Mouse (Mus musculus) hematopoietic stem cell, adult 5-6 weeks (primary cell): ENCODE data around the gene Depdc7. TPM values are rescaled to one million over a fixed set of nuclear protein-coding genes. Genes with fewer than 3 reads are reported as not detected.

Experiments used
- ATAC-seq, 2 experiments: fragments of 125-278 bp in 1 of 2; replicated peaks in 1 of 2; 2 replicates each; pipeline ENCODE4 v1.8.0; 2016 to 2017; ENCODE audit warnings: inconsistent platforms in 2 of 2, mild to moderate bottlenecking in 2 of 2, moderate number of reproducible peaks in 2 of 2, low read depth in 1 of 2, moderate TSS enrichment in 1 of 2; ENCODE audit not compliant: low FRiP score in 2 of 2, poor library complexity in 2 of 2, severe bottlenecking in 2 of 2, insufficient read depth in 1 of 2, low TSS enrichment in 1 of 2
- total RNA-seq: library from RNA; stranded (forward); fragments of 172-1452, 232-1000 nt; gene quantifications from 2 replicates; pipeline ENCODE4 v1.2.3, GENCODE M21; 2017

Gene Depdc7
- total RNA-seq, 1 experiment from 2014 or later, result 1.6 TPM

DNA sequence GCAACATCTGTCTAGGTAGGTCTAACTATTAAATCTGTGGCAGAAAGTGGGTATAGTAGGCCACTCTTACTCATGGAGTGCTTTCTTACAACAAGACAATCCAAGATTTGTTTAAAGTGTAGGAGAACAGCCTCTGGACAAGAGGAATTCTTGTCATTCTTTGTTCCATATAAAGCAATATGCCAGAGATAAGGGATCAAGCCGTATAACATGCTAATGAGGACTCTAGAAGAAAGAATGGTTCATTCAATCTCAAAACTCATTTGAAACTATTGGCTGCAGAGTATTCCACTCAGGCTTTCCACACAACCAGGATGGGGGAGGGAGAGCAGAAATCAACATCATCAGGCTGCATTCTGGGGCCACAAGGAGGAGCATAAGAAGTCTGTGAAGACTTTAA lies 15.3 kb downstream of the Depdc7 start:
- ATAC-seq, result no peak

DNA sequence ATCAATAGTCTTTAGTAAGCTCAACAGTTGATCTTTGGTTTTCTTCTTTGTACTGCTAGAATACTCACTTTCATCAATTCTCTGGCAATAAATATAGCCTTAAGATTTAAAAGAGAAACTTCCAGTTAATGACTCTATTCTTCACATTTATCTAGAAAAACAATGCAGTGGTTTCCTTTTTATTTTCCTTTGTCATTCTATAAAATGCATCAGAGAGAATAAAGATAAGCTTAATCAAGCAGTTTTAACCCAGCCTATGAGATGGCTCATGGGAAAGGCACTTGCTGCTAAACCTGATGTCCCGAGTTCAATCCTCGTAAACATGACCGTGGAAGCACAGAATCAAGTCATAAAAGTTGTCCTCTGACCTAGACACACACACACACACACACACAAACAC lies 20.7 kb downstream of the Depdc7 start:
- ATAC-seq, result no peak

DNA sequence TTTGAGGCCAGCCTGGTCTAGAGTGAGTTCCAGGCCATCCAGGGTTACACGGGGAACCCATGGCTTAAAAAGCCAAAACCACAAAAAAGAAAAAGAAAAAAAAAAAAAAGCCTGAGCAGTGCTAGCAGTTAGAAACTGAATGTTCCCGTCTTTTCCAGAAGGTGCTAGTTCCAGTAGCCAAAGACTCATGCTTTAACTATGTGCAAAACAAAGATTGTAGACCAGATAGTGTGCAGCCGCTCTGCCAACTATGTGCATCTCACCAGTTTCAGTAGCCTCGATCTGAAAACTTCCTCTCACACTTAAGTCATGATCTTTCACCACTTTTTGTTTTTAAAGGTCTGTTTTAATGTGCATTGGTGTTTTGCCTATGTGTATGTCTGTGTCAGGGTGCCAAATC lies 24.9 kb downstream of the Depdc7 start:
- no peak for ATAC-seq

DNA sequence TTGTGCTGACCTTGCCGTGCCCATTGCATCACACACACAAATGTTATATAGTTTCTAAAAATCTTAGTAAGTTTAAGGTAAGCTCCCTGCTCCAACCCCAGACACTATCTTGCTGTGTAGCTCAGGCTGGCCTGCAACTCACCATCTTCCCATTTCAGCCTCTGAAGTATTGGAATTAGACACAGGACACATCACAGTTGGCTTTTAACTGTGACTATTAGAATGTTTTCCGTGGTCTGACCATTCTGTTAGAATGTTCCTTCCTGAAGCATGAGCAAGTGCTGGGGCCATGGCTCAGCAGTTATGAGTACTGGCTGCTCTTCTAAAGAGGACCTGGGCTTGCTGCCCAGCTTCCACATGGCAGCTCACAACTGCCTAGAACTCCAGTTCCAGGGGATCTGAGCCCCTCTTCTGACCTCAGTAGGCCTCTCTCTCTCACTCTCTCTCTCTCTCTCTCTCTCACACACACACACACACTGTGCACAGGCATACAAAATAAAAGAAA lies 25.4 kb downstream of the Depdc7 start:
- peak; percentile 46 to 60; a peak in 1 of 4 replicates for ATAC-seq

DNA sequence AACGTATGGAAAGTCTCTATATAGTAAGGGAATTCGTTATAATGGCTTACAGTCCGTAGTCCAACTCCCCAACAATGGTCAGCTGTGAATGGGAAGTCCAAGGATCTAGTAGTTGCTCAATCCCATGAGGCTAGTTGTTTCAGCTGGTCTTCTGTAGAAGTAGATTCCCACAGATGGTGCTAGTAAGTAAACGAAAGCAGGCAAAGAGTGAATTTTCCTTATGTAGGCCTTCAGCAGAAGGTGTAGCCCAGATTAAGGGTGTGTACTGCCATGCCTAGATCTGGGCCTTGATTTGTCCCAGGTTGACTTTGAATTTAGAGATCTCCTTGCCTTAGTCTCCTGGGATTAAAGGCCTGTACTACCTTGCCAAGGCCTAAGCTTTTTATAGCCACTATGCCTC lies 26.4 kb downstream of the Depdc7 start, which contains the start of gene Pin1rt1:
TSS of gene Pin1rt1 (minus strand) at position 101 of the 400 bp plus-strand sequence.
- no peak for ATAC-seq

DNA sequence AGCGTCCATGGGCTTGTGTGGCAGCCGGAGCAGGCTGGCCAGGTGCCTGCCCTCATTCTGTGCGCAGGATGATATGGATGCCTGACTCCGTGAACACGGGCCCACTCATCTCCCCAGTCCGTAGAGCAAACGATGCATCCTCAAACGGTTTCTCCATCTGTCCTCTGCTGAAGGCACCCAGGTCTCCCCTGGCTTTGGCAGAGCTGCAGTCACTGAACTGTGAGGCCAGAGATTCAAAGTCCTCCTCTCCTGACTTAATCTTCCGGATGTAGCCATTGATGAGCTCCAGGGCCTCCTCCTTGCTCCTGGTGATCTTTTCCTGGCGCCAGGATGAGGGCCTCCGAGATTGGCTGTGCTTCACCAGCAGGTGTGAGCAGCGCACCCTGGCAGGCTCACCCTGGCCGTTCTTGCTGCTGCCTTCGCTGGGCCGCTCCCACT lies 28.4 kb downstream of the Depdc7 start:
- no peak for ATAC-seq

DNA sequence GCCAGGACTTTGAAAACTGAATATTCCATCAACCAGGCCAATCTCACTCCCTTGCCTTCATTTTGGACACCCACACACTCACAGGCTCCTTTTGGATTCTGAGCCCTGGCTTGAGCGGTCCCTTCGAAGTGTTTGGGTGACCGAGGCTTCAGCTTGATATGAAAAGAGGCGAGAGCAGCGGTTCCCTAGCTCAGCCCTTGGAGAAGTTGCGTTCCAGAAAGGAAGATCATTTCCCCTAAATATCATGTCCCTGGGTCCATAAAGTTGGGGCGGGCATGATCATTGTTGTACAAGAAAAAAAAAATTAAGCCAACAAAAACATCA lies 30.2 kb downstream of the Depdc7 start:
- peak in 1 of 2 experiments; percentile 19; a peak in 1 of 4 replicates for ATAC-seq

DNA sequence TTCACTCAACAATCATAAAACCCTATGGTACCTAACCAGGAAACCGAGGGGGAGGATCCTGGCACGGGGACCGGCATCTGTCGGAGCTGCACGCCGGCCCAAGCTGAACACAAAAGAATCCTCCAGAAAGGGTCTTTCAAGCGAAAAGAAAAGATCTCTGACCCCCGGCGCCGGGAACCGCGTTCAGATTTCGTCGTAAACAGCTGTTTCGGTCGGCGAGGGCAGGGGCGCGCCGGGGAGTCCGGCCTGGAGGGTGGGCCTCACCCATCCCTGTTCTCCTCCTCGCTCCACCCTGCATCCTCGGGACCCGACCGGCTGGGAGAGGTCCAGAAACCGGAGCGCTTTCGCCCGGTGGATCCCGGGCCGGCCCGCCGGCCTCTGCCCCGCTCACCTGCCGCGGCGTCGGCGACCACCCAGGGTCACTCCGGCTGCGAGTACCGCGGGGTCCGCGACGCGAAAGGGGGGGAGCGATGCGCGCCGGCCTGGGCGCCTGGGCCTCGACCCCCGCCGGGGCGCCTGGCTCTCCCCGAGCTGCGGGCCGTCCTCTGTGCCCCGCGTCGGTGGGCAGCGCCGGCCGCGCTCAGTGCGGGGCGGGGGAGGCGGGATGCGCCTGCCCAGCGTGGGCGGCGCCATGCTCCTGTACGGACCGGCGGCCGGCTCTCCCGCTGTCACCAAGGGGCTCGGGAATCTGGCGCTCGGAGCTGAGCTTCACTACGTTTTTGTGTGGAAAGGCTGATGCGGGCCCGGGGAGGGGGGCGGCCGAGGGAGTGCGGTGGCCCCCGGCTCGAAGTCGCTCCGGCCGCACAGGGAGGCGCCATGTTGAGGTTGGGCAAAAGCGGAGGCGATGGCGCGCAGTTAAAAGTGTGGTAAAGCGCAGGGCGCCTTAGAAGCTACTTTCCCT lies 30.8 kb downstream of the Depdc7 start, which contains the start of gene Tcp11l1:
TSS of gene Tcp11l1 (minus strand) at position 585 of the 901 bp plus-strand sequence.
- ATAC-seq, result peak; percentile 40 to 59

DNA sequence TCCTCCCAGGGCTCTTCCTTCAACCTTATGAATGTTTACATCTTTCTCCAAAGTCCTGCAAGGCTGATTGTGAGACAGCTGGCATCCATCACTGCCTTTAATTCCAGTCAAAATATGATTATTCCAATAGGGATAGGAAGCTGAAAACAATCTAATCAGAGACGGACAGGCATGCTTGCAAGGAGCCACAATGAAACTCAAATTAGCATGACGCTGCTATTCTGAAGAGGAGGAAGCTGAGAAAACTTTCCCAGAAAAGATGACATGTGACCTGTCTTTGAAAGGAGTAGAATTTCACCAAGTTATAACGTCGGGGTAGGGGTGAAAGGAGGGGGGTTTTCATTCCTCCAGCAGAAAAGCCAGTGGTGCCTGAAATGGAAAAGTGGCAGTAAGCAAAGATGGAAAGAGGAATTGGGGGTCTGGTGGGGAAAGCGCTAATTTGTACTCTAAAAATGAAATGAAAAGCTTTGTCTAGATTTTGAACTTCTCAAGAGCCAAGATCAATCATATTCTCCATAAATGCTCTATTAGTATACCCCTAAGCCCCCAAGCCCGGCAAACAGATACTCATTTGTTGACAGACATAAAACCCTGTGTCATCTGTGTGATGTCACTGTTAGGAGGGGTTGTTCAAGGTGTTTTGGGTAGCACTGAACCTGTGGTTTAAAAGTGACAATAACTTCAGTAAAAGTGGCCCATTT lies 31.9 kb downstream of the Depdc7 start:
- ATAC-seq, result peak in 1 of 2 experiments; percentile 38; a peak in 1 of 4 replicates

DNA sequence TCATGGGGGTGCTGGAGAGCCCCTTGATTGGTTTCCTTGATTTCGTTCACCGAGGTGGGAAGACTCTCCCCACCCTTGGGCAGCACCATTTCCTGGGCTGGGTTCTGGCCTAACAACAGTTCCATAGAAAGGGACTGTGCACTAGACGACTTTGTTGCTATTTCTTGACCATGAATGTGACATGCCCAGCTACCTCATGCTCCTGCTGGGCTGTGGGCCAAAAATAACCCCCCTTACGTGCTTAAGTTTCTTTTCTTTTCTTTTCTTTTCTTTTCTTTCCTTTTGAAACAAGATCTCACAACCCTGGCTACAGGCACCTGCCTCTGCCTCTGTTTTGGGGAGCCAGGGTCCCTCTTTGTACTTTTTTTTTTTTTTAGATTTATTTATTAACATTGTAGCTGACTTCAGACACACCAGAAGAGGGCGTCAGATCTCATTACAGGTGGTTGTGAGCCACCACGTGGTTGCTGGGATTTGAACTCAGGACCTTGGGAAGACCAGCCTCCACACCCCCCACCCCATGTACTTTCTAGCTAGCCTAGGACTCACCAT lies 32.8 kb downstream of the Depdc7 start:
- no peak for ATAC-seq

DNA sequence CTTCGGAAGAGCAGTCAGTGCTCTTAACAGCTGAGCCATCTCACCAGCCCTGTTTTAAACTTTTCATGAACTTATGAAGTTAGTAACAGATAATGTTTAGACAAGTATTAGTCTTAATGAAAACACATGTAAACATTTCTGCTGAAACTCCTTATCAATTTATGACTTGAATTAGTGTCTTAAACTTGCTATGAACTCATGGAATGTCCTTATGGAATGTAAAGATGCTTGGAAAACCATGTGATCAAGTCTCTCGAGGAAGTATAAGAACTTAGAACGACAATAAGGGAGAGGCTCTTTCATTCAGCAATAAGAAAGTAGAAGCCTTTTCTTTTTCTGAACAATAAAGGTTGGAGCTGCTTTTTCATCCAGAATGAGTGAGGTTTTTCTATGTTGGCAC lies 38.3 kb downstream of the Depdc7 start:
- no peak for ATAC-seq

DNA sequence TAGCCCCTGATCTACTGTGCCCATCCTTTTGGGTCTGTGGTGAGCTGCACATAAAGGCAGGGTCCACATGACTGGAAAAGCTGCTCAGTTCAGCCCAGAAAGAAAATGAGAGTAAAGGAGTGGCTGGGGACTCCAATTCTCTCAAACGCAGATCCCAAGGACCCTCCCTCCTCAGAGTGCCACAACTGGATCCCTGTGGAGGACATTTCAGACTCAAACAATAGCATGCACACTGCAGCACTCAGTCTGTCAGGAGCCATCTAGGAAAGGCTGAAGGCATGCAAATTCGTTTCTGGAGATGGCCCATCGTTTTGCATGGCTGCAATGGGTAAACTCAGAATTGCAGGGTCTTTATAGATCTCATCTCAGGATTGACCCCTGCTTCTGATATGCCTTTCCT lies 39.5 kb downstream of the Depdc7 start:
- ATAC-seq, result no peak

DNA sequence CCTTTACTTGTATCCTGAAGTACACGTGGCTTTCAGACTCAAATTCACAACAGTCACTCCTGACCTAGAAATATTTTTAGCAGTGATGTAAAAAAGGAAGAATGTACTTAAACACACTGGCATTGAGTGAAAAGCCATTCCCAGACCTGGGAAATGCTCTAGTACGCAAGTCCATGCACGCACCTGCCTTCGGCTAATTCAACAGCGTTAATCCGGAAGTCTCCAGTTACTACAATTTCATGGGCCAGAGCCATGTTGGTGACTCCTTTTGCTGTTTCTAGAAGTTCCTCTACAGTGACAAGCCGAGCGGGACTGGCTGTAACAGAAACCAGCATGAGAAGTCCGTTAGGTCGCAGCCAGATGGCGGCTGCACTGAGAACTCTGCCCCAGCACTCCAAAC lies 43.0 kb downstream of the Depdc7 start:
- ATAC-seq, result no peak

DNA sequence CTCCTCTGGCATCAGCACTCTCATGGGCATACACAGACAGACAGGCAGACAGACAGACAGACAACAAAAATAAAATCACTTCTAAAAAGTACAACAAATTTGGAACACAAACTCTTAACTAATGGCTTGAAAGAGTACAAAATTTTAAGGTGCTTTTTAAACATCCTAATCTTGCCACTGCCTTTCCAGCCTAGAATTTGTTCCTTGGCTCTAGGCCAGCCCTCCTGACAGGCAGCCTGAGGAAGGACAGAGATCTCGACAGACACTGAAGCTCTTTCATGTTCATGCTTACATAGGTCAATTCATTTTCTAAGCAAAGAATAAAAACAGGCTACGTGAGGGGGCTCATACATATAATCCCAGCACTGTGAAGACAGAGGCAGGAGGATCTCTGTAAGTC lies 50.1 kb downstream of the Depdc7 start:
- ATAC-seq, result no peak

DNA sequence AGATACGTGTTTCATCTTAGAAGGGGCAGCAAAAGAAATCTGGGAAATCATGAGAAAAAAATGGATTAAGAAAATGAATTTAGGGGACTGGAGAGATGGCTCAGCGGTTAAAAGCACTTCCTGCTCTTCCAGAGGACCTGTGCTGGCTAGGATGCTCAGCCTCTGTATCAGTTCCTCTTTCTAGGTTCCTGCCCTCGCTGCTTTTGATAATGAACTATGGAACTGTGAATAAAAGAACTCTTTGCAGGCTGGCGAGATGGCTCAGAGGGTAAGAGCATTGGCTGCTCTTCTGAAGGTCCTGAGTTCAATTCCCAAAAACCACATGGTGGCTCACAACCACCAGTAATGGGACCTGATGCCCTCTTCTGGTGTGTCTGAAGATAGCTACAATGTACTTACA lies 52.0 kb downstream of the Depdc7 start:
- peak; percentile 44 to 80; a peak in 3 of 4 replicates for ATAC-seq

DNA sequence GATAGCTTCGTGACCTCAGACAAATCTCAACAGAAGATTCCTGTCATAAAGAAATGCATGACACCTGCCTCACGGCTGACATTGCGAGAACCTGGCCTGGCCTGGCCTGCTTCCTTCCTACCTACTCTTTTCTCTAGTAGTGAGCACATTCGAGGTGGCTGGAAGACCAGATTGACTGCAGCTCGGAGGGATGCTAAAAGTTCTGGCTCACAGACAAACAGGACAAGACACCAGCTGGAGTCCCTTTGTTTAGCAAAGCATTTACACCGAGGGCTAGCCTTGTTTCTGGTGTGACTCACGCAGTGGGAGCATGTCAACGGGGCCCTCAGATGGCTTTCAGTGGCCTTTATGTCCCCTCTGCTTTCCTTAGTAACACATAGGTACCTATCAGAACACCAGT lies 54.0 kb downstream of the Depdc7 start:
- ATAC-seq, result no peak

DNA sequence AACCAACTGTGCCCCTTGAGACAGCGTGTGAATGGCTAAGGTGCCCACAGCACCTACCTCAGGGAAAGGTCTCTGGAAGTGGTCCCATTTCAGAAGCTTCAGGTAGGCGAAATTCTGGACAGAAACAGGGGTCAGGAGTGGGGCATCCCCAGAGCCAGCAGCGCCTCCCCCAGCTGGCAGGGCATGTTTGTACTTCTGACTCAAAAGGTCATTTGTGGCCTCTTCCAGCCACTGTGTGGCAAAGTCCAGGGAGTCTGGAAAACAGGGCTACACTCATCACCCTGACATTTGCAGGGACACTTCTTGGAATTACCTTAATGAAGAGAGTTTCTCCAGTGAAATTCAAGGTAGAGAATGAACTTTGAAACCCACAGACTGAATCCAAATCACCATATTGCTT lies 54.4 kb downstream of the Depdc7 start:
- ATAC-seq, result no peak

DNA sequence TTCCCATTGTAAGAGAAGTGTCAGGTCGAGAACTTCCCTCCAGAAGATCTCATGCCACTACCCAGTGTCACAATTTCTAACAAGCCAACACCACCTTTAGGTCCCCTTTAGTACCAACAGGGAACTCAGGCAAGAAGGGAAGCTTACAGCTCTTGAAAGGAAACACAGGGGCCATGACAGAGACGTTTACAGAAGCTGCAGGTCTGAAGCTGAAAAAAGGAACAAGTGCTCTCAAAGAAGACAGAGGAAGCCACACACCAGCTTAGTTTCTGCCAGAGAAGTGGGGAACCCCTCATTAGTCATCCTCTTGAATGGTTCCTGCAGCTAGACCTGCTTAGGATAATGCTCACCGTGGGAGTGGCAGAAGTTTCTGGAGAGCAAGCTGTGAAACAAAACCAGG lies 55.4 kb downstream of the Depdc7 start:
- peak; percentile 71 to 83 for ATAC-seq
